Mouse (Mus musculus): Measurements from ENCODE around the gene Magi2. TPM values are rescaled to one million over a fixed set of nuclear protein-coding genes. Genes with fewer than 3 reads are reported as not detected.

Magi2 gene
- polyA plus RNA-seq, 1 experiment from 2014 or later = 9.3 TPM

DNA sequence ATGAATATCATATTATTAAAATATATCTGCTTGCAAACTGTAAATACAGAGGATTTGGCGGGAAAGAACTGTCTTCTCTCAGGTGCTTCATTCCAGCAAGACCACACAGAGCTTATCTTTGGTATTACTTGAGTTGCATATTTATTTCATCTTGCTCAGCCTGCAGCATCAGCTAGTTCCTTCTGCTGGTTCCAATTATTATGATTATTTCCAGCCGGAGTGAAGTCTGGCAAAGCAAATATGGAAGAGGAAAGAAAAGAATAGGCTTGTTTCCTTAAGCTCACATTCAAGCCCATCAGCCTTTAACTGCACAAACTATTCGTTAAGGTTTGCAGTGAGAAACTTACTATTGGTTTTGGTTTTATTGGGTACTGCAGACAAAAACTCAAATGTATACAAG lies 20.4 kb downstream of the Magi2 start:
- H3K9me3 ChIP-seq (ENCODE audit: control insufficient read depth, low read length) = no peaks in the 10 kb centered on the region
- no peaks in the 10 kb centered on the region for H3K36me3 ChIP-seq (ENCODE audit: control insufficient read depth, insufficient read depth, low read length)
- no peak for ATAC-seq (ENCODE audit: low FRiP score, low TSS enrichment)
- WGBS = 88% methylated on average over 3 of the region's 3 CpGs
- H3K27me3 ChIP-seq (ENCODE audit: control insufficient read depth, insufficient read depth, low read length) = no peaks in the 10 kb centered on the region
- no peak overlapping the region for H3K4me2 ChIP-seq (replicated peaks; ENCODE audit: low read depth, low read length)
- H3K4me3 ChIP-seq (ENCODE audit: low read length) = no peak overlapping the region
- H3K27ac ChIP-seq (ENCODE audit: low read depth, low read length) = no peak overlapping the region
- no peak overlapping the region for H3K9ac ChIP-seq (ENCODE audit: low read depth, low read length)
- no peaks in the 10 kb centered on the region for H3K4me1 ChIP-seq (ENCODE audit: control insufficient read depth, insufficient read depth, low read length)

DNA sequence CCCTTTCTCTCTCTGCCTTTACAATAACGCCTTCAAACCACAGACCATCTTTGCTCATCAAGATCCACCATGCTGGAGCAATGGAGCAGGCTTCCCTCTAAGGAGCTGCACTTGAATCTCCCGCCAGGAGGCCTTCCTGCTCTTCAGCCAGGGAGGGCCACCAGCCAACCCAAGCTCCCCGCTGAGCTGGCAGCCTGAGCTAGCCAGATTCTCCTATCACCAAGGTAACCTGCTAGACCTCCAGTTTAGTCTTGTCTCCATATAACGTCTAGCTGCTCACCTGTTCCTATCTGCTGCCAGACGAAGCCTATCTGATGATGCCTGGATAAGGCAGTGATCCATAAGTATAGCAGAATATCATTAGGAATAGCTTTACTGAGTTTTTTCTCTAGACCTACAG lies 36.0 kb downstream of the Magi2 start:
- H3K9me3 ChIP-seq (ENCODE audit: control insufficient read depth, low read length) = no peaks in the 10 kb centered on the region
- no peak for ATAC-seq (ENCODE audit: low FRiP score, low TSS enrichment)
- H3K4me1 ChIP-seq (ENCODE audit: control insufficient read depth, insufficient read depth, low read length) = no peaks in the 10 kb centered on the region
- H3K4me3 ChIP-seq (ENCODE audit: low read length) = no peak overlapping the region
- H3K9ac ChIP-seq (ENCODE audit: low read depth, low read length) = no peak overlapping the region
- H3K27me3 ChIP-seq (ENCODE audit: control insufficient read depth, insufficient read depth, low read length) = no peaks in the 10 kb centered on the region
- H3K36me3 ChIP-seq (ENCODE audit: control insufficient read depth, insufficient read depth, low read length) = no peaks in the 10 kb centered on the region
- WGBS = 54% methylated on average over 5 of the region's 5 CpGs
- H3K27ac ChIP-seq (ENCODE audit: low read depth, low read length) = no peak overlapping the region
- no peak overlapping the region for H3K4me2 ChIP-seq (replicated peaks; ENCODE audit: low read depth, low read length)

DNA sequence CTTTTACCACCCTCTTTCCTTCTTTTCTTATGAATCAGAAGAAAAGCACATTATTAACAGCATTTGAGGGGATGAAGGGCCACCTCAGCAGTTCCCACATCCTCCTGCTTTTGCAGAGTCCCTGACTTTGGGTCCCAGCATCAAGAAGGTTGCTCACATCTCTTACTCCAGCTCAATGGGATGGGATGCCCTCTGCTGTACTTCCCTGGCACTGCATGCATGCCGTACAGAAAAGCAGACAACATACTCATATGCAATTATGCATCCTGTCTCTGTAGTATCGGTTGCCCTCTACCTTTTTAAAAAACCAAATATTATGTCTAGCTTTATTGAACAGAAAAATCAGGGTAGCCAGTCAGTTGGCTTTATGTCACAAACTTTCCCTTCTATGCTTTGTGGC lies 37.8 kb downstream of the Magi2 start:
- no peak overlapping the region for H3K4me2 ChIP-seq (replicated peaks; ENCODE audit: low read depth, low read length)
- H3K9ac ChIP-seq (ENCODE audit: low read depth, low read length) = no peak overlapping the region
- no peak overlapping the region for H3K4me3 ChIP-seq (ENCODE audit: low read length)
- H3K27ac ChIP-seq (ENCODE audit: low read depth, low read length) = no peak overlapping the region
- no peaks in the 10 kb centered on the region for H3K27me3 ChIP-seq (ENCODE audit: control insufficient read depth, insufficient read depth, low read length)
- WGBS = 68% methylated on average over 2 of the region's 2 CpGs
- H3K4me1 ChIP-seq (ENCODE audit: control insufficient read depth, insufficient read depth, low read length) = no peaks in the 10 kb centered on the region
- ATAC-seq (ENCODE audit: low FRiP score, low TSS enrichment) = no peak
- H3K9me3 ChIP-seq (ENCODE audit: control insufficient read depth, low read length) = no peaks in the 10 kb centered on the region
- no peaks in the 10 kb centered on the region for H3K36me3 ChIP-seq (ENCODE audit: control insufficient read depth, insufficient read depth, low read length)

DNA sequence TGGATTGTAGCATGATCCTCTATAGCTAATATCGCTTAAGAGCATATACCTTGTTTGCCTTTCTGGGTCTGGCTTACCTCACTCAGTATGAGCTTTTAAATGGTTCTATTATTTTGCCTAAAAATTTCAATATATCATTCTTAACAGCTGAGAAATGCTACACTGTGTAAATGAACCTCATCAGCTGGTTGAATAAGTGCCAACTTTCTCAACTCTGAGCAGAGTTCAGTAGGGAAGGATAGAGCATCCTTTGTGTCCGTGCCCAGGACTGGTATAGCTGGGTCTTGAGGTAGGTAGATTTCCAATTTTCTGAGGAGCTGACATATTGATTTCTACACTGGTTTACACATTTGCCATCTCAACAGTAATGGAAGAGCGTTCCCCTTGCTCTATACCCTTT lies 65.7 kb downstream of the Magi2 start:
- no peaks in the 10 kb centered on the region for H3K9me3 ChIP-seq (ENCODE audit: control insufficient read depth, low read length)
- ATAC-seq (ENCODE audit: low FRiP score, low TSS enrichment) = no peak
- WGBS = 84% methylated on average over 3 of the region's 3 CpGs
- no peaks in the 10 kb centered on the region for H3K4me1 ChIP-seq (ENCODE audit: control insufficient read depth, insufficient read depth, low read length)
- H3K27ac ChIP-seq (ENCODE audit: low read depth, low read length) = no peak overlapping the region
- no peaks in the 10 kb centered on the region for H3K36me3 ChIP-seq (ENCODE audit: control insufficient read depth, insufficient read depth, low read length)
- no peaks in the 10 kb centered on the region for H3K27me3 ChIP-seq (ENCODE audit: control insufficient read depth, insufficient read depth, low read length)
- no peak overlapping the region for H3K4me3 ChIP-seq (ENCODE audit: low read length)
- no peak overlapping the region for H3K4me2 ChIP-seq (replicated peaks; ENCODE audit: low read depth, low read length)
- H3K9ac ChIP-seq (ENCODE audit: low read depth, low read length) = no peak overlapping the region

DNA sequence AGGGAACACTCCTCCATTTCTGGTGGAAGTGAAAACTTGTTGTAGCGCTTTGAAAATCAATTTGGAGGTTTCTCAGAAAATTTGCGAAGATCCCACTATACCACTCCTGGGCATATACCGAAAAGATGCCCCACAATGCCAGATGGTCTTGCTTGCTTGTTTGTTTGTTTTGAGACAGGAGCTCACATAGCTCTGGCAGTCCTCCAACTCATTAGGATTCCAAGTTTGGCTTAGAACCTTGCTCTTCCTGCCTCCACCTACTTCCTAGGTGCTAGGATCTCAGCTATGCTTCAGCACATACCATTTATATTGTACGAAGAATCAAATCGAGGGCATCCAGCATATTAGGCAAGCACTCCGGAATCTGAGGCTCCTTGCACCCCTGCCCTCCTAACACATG lies 79.8 kb downstream of the Magi2 start:
- H3K27ac ChIP-seq (ENCODE audit: low read depth, low read length) = no peak overlapping the region
- H3K9ac ChIP-seq (ENCODE audit: low read depth, low read length) = no peak overlapping the region
- H3K27me3 ChIP-seq (ENCODE audit: control insufficient read depth, insufficient read depth, low read length) = no peaks in the 10 kb centered on the region
- H3K4me2 ChIP-seq (replicated peaks; ENCODE audit: low read depth, low read length) = no peak overlapping the region
- no peaks in the 10 kb centered on the region for H3K36me3 ChIP-seq (ENCODE audit: control insufficient read depth, insufficient read depth, low read length)
- no peak for ATAC-seq (ENCODE audit: low FRiP score, low TSS enrichment)
- no peaks in the 10 kb centered on the region for H3K9me3 ChIP-seq (ENCODE audit: control insufficient read depth, low read length)
- H3K4me3 ChIP-seq (ENCODE audit: low read length) = no peak overlapping the region
- WGBS = 90% methylated on average over 6 of the region's 6 CpGs
- H3K4me1 ChIP-seq (ENCODE audit: control insufficient read depth, insufficient read depth, low read length) = no peaks in the 10 kb centered on the region

DNA sequence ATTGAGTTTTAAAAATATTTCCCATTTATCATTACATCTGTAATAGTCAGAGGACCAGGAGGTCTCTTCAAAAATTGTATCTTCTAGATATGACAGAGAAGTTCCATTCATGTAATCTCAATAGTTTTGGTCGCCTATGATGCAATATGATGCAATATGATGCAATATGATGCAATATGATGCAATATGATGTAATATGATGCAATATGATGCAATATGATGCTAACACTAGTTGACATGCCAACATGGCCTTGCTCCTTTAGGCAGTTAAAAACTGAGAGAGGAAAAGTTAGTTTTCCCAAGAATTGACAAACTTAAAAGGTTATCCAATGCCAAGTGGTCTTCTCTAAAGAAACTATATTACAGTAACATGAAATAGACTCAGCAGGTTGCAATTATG lies 83.0 kb downstream of the Magi2 start:
- no peak for ATAC-seq (ENCODE audit: low FRiP score, low TSS enrichment)
- WGBS = 52% methylated on average over 1 of the region's 1 CpGs

DNA sequence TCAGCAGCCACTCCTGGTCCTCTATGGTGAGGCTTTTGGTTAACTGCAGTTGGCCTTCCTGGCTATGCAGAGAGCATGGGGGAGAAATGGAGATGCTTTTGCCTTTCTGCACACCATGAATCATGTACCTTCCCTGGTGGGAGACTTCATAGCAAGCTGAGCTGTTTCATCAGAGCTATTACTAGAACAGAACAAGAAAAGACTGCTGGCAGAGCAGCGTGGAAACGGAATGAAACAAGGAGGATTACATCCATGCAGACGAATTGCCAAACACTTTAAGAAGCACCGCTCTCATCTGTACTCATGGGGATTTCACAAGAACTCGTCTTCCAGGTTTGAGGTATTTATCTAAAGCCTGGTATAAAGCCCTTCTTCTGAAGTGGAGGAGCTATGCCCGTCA lies 95.7 kb downstream of the Magi2 start:
- Histone ChIP-seq H3K27ac (ENCODE audit: low read depth, low read length) (no peak overlapping the region), H3K4me3 (ENCODE audit: low read length) (no peak overlapping the region), H3K9ac (ENCODE audit: low read depth, low read length) (no peak overlapping the region), H3K9me3 (ENCODE audit: control insufficient read depth, low read length) (no peaks in the 10 kb centered on the region), H3K36me3 (ENCODE audit: control insufficient read depth, insufficient read depth, low read length) (no peaks in the 10 kb centered on the region), H3K4me2 (replicated peaks; ENCODE audit: low read depth, low read length) (no peak overlapping the region), H3K4me1 (ENCODE audit: control insufficient read depth, insufficient read depth, low read length) (no peaks in the 10 kb centered on the region), H3K27me3 (ENCODE audit: control insufficient read depth, insufficient read depth, low read length) (no peaks in the 10 kb centered on the region)
- WGBS = 82% methylated on average over 6 of the region's 6 CpGs
- no peak for ATAC-seq (ENCODE audit: low FRiP score, low TSS enrichment)

More for the DNA sequence above, 83.0 kb downstream of the Magi2 start:
- Histone ChIP-seq H3K9me3 (ENCODE audit: control insufficient read depth, low read length) (no peaks in the 10 kb centered on the region), H3K4me2 (replicated peaks; ENCODE audit: low read depth, low read length) (no peak overlapping the region), H3K4me1 (ENCODE audit: control insufficient read depth, insufficient read depth, low read length) (no peaks in the 10 kb centered on the region), H3K27me3 (ENCODE audit: control insufficient read depth, insufficient read depth, low read length) (no peaks in the 10 kb centered on the region), H3K4me3 (ENCODE audit: low read length) (no peak overlapping the region), H3K27ac (ENCODE audit: low read depth, low read length) (no peak overlapping the region), H3K36me3 (ENCODE audit: control insufficient read depth, insufficient read depth, low read length) (no peaks in the 10 kb centered on the region), H3K9ac (ENCODE audit: low read depth, low read length) (no peak overlapping the region)

DNA sequence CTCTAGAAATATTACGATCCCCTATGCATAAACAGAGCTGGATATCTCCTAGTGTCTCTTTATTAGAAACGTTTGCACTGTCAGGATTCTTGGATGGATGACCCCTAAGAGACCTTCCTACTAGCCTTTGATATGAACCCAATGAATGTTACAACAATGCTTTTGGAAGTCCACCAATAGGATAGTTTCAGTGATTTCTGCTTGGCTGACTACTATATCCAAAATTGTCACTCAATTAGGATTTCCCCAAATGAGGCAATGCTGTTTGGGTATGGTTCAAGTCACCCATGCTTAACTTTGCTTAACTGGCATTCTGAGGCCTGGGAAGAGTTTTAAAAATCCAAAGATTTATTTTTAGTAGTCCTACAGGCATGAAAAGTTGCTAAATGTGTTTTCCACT lies 110.7 kb downstream of the Magi2 start:
- 87% methylated on average over 2 of the region's 2 CpGs for WGBS
- no peaks in the 10 kb centered on the region for H3K36me3 ChIP-seq (ENCODE audit: control insufficient read depth, insufficient read depth, low read length)
- no peak overlapping the region for H3K9ac ChIP-seq (ENCODE audit: low read depth, low read length)
- no peaks in the 10 kb centered on the region for H3K4me1 ChIP-seq (ENCODE audit: control insufficient read depth, insufficient read depth, low read length)
- no peak overlapping the region for H3K27ac ChIP-seq (ENCODE audit: low read depth, low read length)
- no peaks in the 10 kb centered on the region for H3K27me3 ChIP-seq (ENCODE audit: control insufficient read depth, insufficient read depth, low read length)
- no peak overlapping the region for H3K4me2 ChIP-seq (replicated peaks; ENCODE audit: low read depth, low read length)
- no peak for ATAC-seq (ENCODE audit: low FRiP score, low TSS enrichment)
- H3K4me3 ChIP-seq (ENCODE audit: low read length) = no peak overlapping the region
- no peaks in the 10 kb centered on the region for H3K9me3 ChIP-seq (ENCODE audit: control insufficient read depth, low read length)

DNA sequence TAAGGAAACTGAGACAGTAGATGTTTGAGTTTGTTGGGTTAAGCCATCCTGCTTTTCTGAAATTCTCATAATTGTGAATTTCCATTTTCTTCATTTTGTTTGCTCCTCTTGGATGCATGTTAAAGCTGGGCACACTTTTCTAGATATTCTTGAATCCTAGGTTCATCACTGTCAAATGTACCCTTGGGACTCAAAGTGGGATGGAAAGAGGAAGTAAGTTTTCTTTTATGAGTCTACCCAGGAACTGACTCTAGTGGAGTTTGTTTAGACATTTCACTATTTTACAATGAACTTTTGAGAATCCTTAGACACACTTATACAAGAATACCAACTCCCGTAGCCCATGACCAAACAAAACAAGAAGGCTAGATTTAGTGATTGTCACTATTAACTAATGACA lies 141.3 kb downstream of the Magi2 start:
- WGBS = 89% methylated on average over 1 of the region's 1 CpGs
- Histone ChIP-seq H3K4me2 (replicated peaks; ENCODE audit: low read depth, low read length) (no peak overlapping the region), H3K9ac (ENCODE audit: low read depth, low read length) (no peak overlapping the region), H3K36me3 (ENCODE audit: control insufficient read depth, insufficient read depth, low read length) (no peaks in the 10 kb centered on the region), H3K9me3 (ENCODE audit: control insufficient read depth, low read length) (no peaks in the 10 kb centered on the region), H3K27ac (ENCODE audit: low read depth, low read length) (no peak overlapping the region), H3K4me3 (ENCODE audit: low read length) (no peak overlapping the region), H3K4me1 (ENCODE audit: control insufficient read depth, insufficient read depth, low read length) (no peaks in the 10 kb centered on the region), H3K27me3 (ENCODE audit: control insufficient read depth, insufficient read depth, low read length) (no peaks in the 10 kb centered on the region)
- no peak for ATAC-seq (ENCODE audit: low FRiP score, low TSS enrichment)

DNA sequence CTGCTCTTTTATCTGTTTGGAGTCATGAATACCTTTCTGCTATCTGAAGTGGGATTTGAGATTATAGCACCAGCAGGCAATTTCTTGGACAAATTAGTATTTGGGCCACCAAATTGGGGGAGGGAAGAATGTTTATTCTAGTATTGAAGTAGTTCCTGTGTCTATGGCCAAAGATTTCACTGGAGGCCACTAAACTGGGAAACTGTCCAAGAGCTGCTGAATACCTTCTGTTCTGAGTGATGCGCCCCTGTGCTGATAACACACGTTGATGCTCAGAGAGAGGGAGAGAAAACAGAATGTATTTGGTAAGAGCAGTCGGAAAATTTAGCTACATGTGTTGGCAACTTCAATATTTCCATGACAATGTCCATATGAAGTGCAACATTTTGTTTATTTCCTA lies 169.0 kb downstream of the Magi2 start:
- ATAC-seq (ENCODE audit: low FRiP score, low TSS enrichment) = no peak
- H3K27ac ChIP-seq (ENCODE audit: low read depth, low read length) = no peak overlapping the region
- 75% methylated on average over 3 of the region's 3 CpGs for WGBS
- no peak overlapping the region for H3K9ac ChIP-seq (ENCODE audit: low read depth, low read length)
- no peak overlapping the region for H3K4me3 ChIP-seq (ENCODE audit: low read length)
- H3K9me3 ChIP-seq (ENCODE audit: control insufficient read depth, low read length) = no peaks in the 10 kb centered on the region
- H3K36me3 ChIP-seq (ENCODE audit: control insufficient read depth, insufficient read depth, low read length) = no peaks in the 10 kb centered on the region
- H3K4me1 ChIP-seq (ENCODE audit: control insufficient read depth, insufficient read depth, low read length) = no peaks in the 10 kb centered on the region
- no peak overlapping the region for H3K4me2 ChIP-seq (replicated peaks; ENCODE audit: low read depth, low read length)
- no peaks in the 10 kb centered on the region for H3K27me3 ChIP-seq (ENCODE audit: control insufficient read depth, insufficient read depth, low read length)
